Mouse (Mus musculus) stomach, postnatal 0 days (tissue): ENCODE results near the gene Far2.

Experiments used
- CTCF ChIP-seq: IDR thresholded peaks from 2 replicates; pipeline ENCODE4 v1.5.1; 2016; ENCODE audit warnings: antibody characterized with exemption, low read depth, mild to moderate bottlenecking, moderate library complexity
- EP300 ChIP-seq: optimal IDR thresholded peaks from 2 replicates; pipeline ENCODE3; 2016; ENCODE audit warnings: antibody characterized with exemption

DNA sequence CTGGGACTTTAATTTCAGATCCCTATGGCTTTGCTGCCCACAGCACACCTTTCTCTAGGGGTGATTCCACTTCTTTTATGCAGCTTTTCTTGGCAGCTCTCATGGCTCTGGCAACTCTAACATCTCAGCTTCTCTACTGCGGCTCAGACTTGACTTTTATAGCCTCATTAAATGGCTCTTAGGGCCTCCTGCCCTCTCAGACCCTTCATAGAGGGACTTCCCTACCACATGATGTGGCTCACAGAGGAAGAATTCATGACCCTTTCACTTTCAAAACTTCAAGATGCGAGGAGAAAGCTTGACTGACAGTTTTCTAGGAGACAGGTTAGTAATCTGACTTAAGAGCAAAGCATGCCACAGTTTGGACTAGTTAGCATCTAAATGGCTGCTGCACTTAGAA lies 175.6 kb downstream of the Far2 start:
- TF ChIP-seq CTCF, result no peak
- TF ChIP-seq EP300, result no peak
